Mouse (Mus musculus) kidney, adult 18-20 months (tissue): ENCODE data around the gene Usp4.

Experiments
- DNase-seq: peaks from one replicate; pipeline ENCODE4 v3.0.0; 2021

Gene Usp4

GRCm38 (mm10) chr9:108342301-108342831 is 5.3 kb upstream of the Usp4 start:
- DNase-seq, result peak; percentile 50

GRCm38 (mm10) chr9:108343331-108343730 is 4.3 kb upstream of the Usp4 start:
- no peak for DNase-seq

DNA sequence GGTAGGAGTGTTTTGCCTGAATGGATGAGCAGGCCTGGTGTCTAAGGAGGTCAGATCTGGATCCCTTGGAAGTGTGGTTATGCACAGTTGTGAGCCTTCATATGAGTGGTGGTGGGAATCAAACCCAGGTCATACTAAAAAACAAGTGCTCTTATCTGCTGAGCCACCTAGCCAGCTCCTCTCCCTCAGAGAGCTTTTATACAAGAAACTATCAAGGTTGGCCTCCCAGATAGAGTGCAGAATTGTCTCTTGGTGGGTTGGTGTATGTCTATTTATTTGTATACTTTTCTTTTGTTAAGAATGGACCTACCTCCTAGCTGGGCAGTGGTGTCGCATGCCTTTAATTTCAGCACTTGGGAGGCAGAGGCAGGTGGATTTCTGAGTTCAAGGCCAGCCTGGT is 3.8 kb upstream of the Usp4 start:
- DNase-seq, result no peak

- no peak for DNase-seq
Observed at GRCm38 (mm10) chr9:108344471-108344870, 3.2 kb upstream of the Usp4 start.

DNA sequence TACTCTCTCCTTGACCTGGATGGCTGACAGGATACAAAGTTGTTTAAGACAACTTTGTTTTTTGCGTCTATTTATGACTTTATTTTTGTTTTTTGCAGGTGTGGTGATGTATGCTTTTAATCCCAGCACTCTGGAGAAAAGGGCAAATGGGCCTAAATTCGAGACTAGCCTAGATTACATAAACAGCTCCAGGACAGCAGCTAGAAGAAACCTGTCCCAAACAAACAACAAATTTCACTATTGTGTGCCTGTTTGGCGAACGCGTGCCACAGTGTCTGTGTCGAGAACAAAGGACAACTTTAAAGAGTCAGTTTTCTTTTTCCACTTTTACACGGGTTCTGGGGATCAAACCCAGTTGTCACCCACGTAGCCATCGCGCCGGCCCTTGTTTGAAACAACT is 629 bp upstream of the Usp4 start:
- peak; percentile 16 for DNase-seq

DNA sequence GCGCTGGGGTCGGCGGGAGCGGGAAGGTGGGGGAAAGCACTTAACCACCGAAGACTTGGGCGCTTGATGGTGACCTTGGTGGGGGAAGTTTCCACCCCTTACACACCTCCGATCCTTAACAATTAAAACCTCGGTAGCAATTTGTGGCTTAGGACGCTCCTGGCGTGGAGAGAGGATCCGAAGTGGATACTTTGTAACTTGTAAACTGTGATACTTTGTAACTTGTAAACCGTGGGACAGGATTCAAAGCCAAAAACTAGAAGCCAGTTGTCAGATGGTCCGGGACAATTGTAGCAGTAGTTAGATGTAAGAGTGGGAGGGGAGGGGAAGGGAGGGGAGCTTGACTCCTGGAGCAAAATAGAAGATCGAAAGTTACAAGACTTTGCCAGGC is 632 bp downstream of the Usp4 start:
- no peak for DNase-seq

DNA sequence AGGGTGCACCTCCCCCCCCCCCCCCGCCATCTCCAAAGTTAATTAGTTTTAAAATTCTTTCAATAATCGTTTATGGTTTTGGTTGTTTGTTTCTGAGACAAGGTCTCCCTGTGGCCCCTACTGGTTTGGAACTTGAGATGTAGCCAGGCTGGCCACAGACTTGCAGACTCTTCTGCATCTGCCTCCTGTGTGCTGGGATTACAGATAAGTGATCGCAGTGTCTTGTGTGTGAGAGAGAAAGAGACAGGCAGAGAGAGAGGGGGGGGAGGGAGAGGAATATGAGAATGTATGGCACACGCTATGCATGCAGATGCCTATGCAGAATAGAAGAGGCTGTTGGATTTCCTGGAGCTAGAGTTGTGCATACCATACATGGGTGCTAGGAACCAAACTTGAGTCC is 2.1 kb downstream of the Usp4 start:
- no peak for DNase-seq

GRCm38 (mm10) chr9:108378234-108378633 is 30.6 kb downstream of the Usp4 start:
- no peak for DNase-seq

DNA sequence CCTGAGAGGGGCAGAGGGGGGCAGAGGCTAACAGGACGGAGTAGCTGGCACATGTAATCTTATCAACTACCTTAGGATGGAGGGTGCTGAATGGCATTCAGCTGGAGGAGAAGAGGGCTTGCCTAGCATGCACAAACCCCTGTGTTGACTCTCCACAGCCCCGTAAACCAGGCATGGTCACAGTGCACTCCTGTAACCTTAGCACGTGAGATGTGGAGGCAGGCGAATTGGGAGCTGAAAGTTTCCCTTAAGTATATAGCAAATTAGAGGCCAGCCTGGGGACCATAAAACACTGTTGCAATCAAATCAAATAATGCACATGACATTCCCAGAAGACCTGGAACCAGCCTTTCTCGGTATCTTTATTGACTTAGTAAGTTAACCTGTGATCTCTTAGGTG is 31.1 kb downstream of the Usp4 start:
- no peak for DNase-seq

- DNase-seq, result no peak
Observed at GRCm38 (mm10) chr9:108379294-108379693, 31.6 kb downstream of the Usp4 start.

DNA sequence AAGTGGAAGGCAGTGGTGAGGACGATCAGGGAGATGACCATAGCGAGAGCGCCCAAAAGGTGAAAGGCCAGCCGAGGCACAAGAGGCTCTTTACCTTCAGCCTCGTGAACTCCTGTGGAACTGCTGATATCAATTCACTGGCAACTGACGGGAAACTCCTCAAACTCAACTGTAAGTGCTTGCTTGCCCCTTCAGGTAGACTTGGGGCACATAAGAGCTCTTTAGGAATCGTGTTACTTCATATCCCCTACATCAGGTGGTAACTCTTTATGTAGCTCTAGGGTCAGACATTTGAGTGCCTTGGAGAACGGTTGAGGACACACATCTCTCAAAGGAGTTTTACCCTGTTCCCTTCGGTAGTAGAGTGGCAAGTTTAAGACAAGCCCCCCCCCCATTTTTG is 33.7 kb downstream of the Usp4 start:
- no peak for DNase-seq

DNA sequence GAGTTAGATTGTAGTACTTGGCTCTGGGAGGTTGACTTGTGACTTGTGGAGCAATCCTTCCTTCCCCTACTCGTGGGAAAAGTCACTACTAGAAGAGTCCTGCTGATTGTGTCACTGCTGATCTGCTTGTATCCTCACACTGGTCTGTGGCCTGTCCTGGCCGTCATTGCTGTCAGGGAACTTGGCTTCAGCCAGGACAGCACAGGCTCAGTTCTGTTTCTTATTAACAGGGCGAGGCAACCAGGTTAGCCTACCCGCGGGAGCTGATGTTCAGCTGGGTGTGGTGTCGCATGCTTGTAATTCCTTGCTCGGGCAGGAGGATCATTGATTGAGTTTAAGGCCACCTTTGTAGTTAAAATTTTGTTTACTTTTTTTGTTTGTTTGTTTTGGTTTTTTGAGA is 37.4 kb downstream of the Usp4 start:
- DNase-seq, result peak; percentile 51

- DNase-seq, result no peak
Observed at GRCm38 (mm10) chr9:108386816-108387215, 39.2 kb downstream of the Usp4 start.

GRCm38 (mm10) chr9:108388601-108389000 is 40.9 kb downstream of the Usp4 start:
- peak; percentile 20 for DNase-seq

GRCm38 (mm10) chr9:108389220-108389619 is 41.6 kb downstream of the Usp4 start:
- DNase-seq, result peak; percentile 25

GRCm38 (mm10) chr9:108392676-108393075 is 45.0 kb downstream of the Usp4 start, which contains the start of gene 1700102P08Rik:
Gene 1700102P08Rik, plus strand, starts transcription at chr9:108392805.
- peak; percentile 74 for DNase-seq

- DNase-seq, result peak; percentile 47
Observed at GRCm38 (mm10) chr9:108394191-108394590, 46.5 kb downstream of the Usp4 start.

DNA sequence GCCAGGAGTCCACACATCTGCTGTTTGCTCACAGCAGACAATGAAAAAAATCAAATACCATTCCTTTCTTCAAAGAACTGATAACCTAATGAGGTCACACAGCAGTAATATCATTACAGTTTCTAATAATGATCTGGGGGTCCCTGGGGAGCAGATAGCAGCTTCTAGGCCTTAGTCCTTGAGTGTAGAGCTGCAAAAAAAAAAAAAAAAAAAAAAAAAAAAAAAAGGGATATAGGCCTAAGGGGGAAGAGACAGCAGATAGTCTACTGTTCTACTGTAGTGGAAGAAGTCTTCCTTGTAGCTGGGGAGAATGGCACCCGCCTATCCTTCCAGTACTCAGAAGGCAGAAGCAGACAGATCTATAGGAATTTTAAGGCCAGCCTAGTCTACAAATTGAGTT is 47.8 kb downstream of the Usp4 start:
- DNase-seq, result no peak

DNA sequence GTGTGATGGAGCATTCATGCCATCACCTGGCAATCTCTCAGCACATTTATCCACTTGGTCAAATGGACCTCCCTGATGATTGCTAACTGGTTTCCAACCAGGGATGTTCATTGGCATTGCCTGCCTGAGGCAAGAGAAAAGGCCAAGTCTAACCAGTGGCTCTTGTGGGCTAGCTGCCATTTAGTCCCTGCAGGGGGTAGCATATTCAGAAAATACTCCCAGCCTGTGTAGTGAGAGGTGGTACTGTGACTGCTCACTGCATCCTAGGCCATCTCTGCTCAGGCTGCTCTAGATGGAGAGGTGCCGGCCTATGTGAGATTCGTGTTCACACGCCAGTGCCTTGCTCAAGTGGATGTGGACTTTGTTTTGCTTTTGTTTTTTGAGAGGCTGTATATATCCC is 50.7 kb downstream of the Usp4 start:
- no peak for DNase-seq

GRCm38 (mm10) chr9:108401186-108401960 is 53.7 kb downstream of the Usp4 start:
- peak; percentile 68 for DNase-seq

- DNase-seq, result no peak
Observed at GRCm38 (mm10) chr9:108403081-108403480, 55.4 kb downstream of the Usp4 start.

DNA sequence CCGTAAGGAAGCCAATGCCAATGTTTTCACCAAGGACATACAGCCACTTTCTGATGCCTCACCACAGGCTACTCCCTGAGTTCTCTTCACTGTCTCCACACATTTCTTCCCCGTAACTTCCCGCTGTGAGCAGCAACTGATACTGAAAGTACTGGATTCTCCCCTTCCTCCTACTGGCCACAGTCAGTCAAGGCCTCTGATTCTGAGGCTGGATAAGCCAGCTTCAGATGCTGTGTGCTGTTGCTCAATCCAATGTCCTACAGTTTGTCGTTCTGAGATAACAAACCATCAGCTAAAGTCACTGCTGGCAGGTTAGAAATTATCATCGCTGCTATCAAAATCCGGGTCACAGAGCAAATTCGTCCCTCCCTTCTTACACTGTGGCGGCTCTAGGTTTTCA is 56.8 kb downstream of the Usp4 start:
- DNase-seq, result no peak

DNA sequence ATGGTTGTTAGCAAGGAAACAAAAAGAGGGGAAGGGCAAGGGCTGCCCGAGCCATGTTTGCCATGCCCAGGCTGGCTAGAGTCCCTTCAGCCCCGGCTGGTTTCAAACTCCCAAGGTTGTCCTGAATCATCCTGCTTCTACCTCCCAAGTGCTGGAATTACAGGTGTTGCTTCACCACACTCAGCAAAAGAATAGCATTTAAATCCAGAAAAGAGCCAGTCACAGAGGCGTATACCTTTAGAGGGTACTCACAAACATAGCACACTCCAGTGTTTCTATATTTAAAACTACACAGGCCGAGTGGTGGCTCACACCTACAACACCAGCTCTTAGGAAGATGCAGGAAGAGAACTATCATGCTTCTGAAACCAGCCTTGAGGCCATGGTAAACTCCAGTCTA is 61.9 kb downstream of the Usp4 start:
- no peak for DNase-seq

GRCm38 (mm10) chr9:108411381-108411942 is 63.8 kb downstream of the Usp4 start:
- no peak for DNase-seq

DNA sequence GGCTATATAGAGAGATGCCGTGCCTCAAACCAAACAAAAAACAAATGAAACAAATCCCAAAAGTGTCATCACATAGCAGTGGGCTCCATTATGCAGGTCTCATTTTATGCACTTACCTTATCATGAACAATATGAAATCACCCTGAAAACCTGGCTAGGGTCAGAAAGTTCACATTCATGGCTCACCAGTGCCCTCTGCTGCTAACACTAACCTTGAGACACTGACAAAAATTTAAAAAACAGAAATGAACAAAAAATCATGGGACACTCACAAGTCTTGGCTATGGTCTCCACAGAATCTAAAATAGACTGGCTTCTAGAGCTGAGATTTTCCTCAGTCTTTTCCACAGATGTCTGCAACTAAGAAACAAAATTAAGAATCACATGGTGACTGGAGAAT is 64.6 kb downstream of the Usp4 start:
- DNase-seq, result peak; percentile 51
